Mouse (Mus musculus) midbrain, embryonic 11.5 days (tissue): ENCODE measurements around the gene Rimbp2. TPM values are rescaled to one million over a fixed set of nuclear protein-coding genes. Genes with fewer than 3 reads are reported as not detected.
A peak's percentile ranks its signal among the peaks of the same experiment; 100 is the strongest.

Experiments used
- ATAC-seq: fragments of 200-750 bp; cut with Nextera tagmentation; 2 replicates; pipeline ENCODE4 v1.8.0; 2017; ENCODE audit warnings: moderate TSS enrichment, moderate library complexity; ENCODE audit not compliant: low FRiP score
- DNase-seq: peaks from one replicate; pipeline ENCODE4 v3.0.0; 2015; ENCODE audit warnings: low spot score; ENCODE audit errors: missing footprints
- H3K27ac ChIP-seq: fragments of 300-500 bp; sonication (generic); 2 replicates; pipeline ENCODE4 v1.5.1; 2014; ENCODE audit warnings: low read depth, low read length
- H3K27me3 ChIP-seq: fragments of 300-500 bp; sonication (generic); 2 replicates; pipeline ENCODE4 v1.6.1; 2014; ENCODE audit warnings: mild to moderate bottlenecking, low read length, moderate library complexity, mixed read lengths; ENCODE audit not compliant: control insufficient read depth, insufficient read depth
- H3K36me3 ChIP-seq: fragments of 300-500 bp; sonication (generic); 2 replicates; pipeline ENCODE4 v1.6.1; 2014; ENCODE audit warnings: mild to moderate bottlenecking, low read length, moderate library complexity, mixed read lengths; ENCODE audit not compliant: control insufficient read depth, insufficient read depth
- H3K4me1 ChIP-seq: fragments of 300-500 bp; sonication (generic); 2 replicates; pipeline ENCODE4 v1.6.1; 2014; ENCODE audit warnings: low read length; ENCODE audit not compliant: control insufficient read depth, insufficient read depth
- H3K4me2 ChIP-seq: fragments of 300-500 bp; sonication (generic); 2 replicates; pipeline ENCODE4 v1.6.1; 2014; ENCODE audit warnings: mild to moderate bottlenecking, moderate library complexity
- H3K4me3 ChIP-seq: fragments of 300-500 bp; sonication (generic); 2 replicates; pipeline ENCODE4 v1.5.1; 2014; ENCODE audit warnings: low read depth, low read length
- H3K9ac ChIP-seq: fragments of 300-500 bp; sonication (generic); 2 replicates; pipeline ENCODE4 v1.6.1; 2014; ENCODE audit warnings: low read length
- H3K9me3 ChIP-seq: fragments of 300-500 bp; sonication (generic); 2 replicates; pipeline ENCODE4 v1.6.1; 2016; ENCODE audit warnings: low read length; ENCODE audit not compliant: control insufficient read depth
- WGBS: fragments of 180-500 bp; shearing (Covaris S2); extraction: QIAGEN DNeasy Blood & Tissue Kit; methylation state at CpG from one replicate; pipeline ENCODE4 v1.1.7; 2014; 5-methylcytosine and 5-hydroxymethylcytosine counted together
- polyA plus RNA-seq: library from polyadenylated mRNA; unstranded; fragments of >200 nt; fragmentation: Nextera tagmentation; extraction: Ambion mirVana; gene quantifications from 2 replicates; pipeline ENCODE4 v1.2.1, GENCODE M21; 2014

The Rimbp2 gene
- polyA plus RNA-seq, 1 experiment from 2014 or later: 1.6 TPM

DNA sequence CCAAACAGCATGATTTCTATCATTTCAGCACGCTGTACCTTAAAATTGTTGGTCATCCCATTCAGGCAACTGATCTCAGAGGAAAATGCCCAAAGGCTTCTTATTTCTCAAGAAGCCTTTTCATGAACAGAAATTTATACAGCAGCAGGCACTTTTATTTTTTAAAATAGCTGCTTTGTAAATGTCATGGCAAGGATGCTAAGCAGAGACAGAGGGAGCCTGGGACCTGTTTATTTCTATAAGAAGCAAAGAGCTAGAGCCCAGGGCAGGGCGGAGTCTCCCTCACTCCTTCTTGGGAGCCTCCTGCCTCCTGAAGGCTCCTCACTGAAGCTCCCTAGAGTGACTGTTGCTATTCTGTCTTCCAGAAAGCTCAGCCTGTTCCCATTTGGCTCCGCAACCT is 40.9 kb downstream of the Rimbp2 start:
- Histone ChIP-seq H3K9me3 (peaks cover 3% of the 10 kb centered on the region; the same call in 1 of the 2 replicates), H3K9ac (no peak overlapping the region), H3K27me3 (no peaks in the 10 kb centered on the region), H3K4me3 (no peak overlapping the region), H3K36me3 (no peaks in the 10 kb centered on the region), H3K4me1 (no peaks in the 10 kb centered on the region; the same call in 1 of the 2 replicates), H3K4me2 (no peak overlapping the region), H3K27ac (no peak overlapping the region)
- ATAC-seq (no peak), DNase-seq (no peak)
- 96% methylated on average over 3 of the region's 3 CpGs for WGBS

DNA sequence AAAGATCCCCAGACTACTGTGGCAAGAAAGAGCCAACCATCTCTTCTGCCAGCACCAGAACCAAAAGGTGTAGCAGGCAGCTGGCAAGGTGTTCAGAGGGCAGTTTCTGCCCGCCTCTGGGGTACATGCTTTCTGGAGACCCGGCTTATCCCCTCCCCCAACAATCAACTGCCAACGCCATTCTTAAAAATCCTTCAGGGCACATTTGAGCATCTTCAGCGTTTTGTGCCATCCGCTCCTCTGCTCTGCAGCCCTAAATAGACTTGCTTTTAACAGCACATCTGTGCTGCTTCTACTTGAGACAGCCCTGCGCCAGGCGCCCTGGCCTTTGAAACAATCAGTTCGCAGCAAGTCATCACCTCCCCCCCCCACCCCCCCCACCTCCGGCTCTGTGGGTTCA is 41.7 kb downstream of the Rimbp2 start:
- no peak overlapping the region for H3K27ac ChIP-seq
- H3K4me3 ChIP-seq: no peak overlapping the region
- 87% methylated on average over 8 of the region's 9 CpGs for WGBS
- no peak for ATAC-seq
- no peak for DNase-seq
- H3K9me3 ChIP-seq: peaks cover 3% of the 10 kb centered on the region; the same call in 1 of the 2 replicates
- no peaks in the 10 kb centered on the region for H3K36me3 ChIP-seq
- H3K27me3 ChIP-seq: no peaks in the 10 kb centered on the region
- no peak overlapping the region for H3K4me2 ChIP-seq
- no peaks in the 10 kb centered on the region; the same call in 1 of the 2 replicates for H3K4me1 ChIP-seq
- H3K9ac ChIP-seq: no peak overlapping the region

DNA sequence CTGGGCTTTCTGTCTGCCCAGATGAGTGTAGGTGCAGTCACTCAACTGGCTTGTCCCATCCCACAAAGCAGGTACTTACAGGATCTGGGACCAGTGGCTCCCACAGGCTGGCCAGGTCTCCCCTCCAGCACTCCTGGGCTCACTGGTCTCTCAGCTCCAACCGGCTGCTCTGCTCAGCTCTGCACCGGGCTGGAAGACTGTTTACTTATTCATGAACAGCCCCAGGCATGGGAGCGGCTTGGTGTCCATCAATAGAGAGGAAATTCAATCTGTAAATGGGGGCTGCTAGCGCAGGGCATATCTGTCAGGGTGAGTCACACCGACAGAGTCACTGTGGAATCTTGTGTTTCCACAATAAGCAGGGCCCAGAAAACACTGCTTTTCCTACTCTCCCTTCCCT is 49.2 kb downstream of the Rimbp2 start:
- ATAC-seq: peak; percentile 63; the same call in 1 of the 2 replicates
- 29% methylated on average over 5 of the region's 5 CpGs for WGBS
- H3K9me3 ChIP-seq: no peaks in the 10 kb centered on the region
- no peaks in the 10 kb centered on the region for H3K36me3 ChIP-seq
- H3K27ac ChIP-seq: peak overlapping the region; percentile 15
- no peaks in the 10 kb centered on the region for H3K27me3 ChIP-seq
- DNase-seq: no peak
- no peak overlapping the region for H3K9ac ChIP-seq
- H3K4me1 ChIP-seq: peaks cover 7% of the 10 kb centered on the region
- H3K4me2 ChIP-seq: no peak overlapping the region
- no peak overlapping the region for H3K4me3 ChIP-seq

DNA sequence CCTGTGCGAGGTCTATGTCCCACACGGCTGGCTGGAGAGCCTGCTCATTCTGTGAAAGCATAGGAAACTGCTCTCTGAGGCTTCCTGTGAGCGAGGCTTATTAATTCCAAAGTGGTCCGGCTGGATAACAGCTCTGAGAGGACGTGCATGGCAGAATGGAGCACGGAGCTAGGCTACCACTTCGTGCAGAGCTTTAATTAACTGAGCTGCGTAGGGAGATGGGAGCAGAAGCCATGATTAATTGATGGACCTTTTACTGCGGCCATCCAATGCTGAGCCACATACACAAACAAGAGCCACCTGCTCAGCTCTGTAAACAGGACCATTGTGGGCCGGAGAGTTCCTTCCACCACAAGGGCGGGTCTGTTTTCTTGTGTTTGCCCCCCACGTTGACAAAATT is 50.2 kb downstream of the Rimbp2 start:
- no peaks in the 10 kb centered on the region for H3K9me3 ChIP-seq
- H3K9ac ChIP-seq: no peak overlapping the region
- H3K27me3 ChIP-seq: no peaks in the 10 kb centered on the region
- no peak overlapping the region for H3K4me2 ChIP-seq
- peaks cover 7% of the 10 kb centered on the region for H3K4me1 ChIP-seq
- no peak overlapping the region for H3K27ac ChIP-seq
- no peaks in the 10 kb centered on the region for H3K36me3 ChIP-seq
- 79% methylated on average over 12 of the region's 12 CpGs for whole genome bisulfite sequencing
- no peak for DNase-seq
- peak; percentile 42; the same call in 1 of the 2 replicates for ATAC-seq
- H3K4me3 ChIP-seq: no peak overlapping the region

DNA sequence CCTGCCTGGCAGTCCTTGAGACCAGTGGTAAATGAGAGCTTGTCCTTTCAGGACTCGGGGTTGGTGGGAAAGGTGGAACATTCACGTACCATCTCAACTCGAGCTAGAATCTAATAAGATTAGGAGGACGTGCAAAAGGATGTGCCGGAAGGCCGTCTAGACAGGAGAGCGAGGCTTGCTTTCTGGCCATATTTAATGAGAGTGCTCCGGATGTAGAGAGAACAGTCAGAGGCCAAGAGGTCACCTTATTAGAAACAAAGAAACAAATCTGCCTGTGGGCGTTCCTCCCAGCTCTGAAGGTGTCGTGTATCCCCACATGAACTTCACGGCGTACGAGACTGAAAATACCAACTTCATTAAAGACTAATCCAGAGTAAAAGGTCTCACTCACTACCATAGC is 53.3 kb downstream of the Rimbp2 start:
- DNase-seq (no peak), ATAC-seq (no peak)
- Histone ChIP-seq H3K36me3 (no peaks in the 10 kb centered on the region), H3K9ac (no peak overlapping the region), H3K4me1 (peaks cover 7% of the 10 kb centered on the region), H3K27ac (no peak overlapping the region), H3K9me3 (no peaks in the 10 kb centered on the region), H3K4me3 (no peak overlapping the region), H3K4me2 (no peak overlapping the region), H3K27me3 (no peaks in the 10 kb centered on the region)
- WGBS: 64% methylated on average over 13 of the region's 13 CpGs

DNA sequence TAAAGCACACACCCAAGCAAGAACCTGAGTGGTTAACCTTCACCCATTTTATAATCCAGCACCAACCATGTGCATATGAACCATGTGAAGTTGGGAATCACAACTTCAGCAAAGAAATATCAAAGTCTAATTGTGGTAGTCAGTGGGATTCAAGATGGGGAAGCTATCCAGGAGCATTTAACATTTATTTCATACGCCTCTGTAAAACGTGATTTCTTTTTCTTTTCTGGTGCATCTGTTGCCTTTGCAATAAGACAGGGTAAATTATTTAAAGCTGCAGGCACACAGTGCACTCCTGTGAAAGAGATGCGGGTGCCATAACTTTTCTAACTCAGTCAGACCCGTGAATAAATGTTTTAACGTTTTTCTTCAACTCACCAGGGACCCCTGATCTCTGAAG is 58.4 kb downstream of the Rimbp2 start:
- Histone ChIP-seq H3K27me3 (no peaks in the 10 kb centered on the region), H3K4me3 (no peak overlapping the region), H3K4me2 (no peak overlapping the region), H3K4me1 (no peaks in the 10 kb centered on the region), H3K9me3 (no peaks in the 10 kb centered on the region), H3K9ac (no peak overlapping the region), H3K36me3 (no peaks in the 10 kb centered on the region), H3K27ac (no peak overlapping the region)
- ATAC-seq (no peak), DNase-seq (peak; percentile 28)
- WGBS: 83% methylated on average over 5 of the region's 5 CpGs

DNA sequence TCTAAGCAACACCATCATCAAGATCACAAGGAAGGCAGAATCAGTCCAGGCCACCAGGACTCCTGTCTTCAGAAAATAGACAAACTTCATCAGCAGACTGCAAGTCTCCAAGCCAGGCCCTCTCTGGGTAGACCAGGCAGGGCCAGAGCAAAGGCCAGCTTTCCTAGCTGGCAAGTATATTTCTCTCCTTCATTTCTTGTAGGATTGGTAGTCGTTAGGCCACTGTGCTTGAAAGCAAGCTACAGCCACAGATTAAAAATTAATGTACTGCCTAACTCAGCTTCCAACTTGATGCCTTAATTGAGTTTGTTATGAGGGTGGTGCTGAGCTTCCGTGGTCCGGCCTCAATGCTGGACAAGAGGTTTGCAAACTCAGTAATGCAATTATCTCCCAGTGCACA is 65.7 kb downstream of the Rimbp2 start:
- no peak overlapping the region for H3K9ac ChIP-seq
- no peaks in the 10 kb centered on the region for H3K27me3 ChIP-seq
- no peaks in the 10 kb centered on the region for H3K36me3 ChIP-seq
- no peak overlapping the region for H3K27ac ChIP-seq
- no peaks in the 10 kb centered on the region for H3K9me3 ChIP-seq
- H3K4me2 ChIP-seq: no peak overlapping the region
- DNase-seq (no peak), ATAC-seq (no peak)
- no peak overlapping the region for H3K4me3 ChIP-seq
- WGBS: 83% methylated on average over 3 of the region's 3 CpGs
- no peaks in the 10 kb centered on the region for H3K4me1 ChIP-seq

DNA sequence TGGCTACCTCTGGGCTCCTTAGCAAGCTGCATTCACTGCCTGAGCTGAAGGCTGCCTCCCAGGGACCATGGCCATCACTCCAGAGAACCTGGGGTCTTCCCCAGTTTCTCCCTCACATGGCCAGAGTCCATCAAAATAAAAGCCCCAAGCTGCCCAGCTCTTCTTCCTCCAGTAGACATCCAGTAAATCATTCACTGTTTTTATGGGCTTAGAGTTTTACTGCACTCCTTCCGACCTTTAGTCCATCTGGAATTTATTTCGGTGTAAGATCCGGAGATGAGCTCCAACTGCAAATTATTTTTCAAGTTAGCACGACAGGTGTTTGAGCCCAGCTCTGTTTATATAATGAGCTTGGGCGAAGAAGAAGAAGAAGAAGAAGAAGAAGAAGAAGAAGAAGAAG is 69.0 kb downstream of the Rimbp2 start:
- ATAC-seq (no peak), DNase-seq (no peak)
- no peak overlapping the region for H3K4me2 ChIP-seq
- H3K9ac ChIP-seq: no peak overlapping the region
- no peaks in the 10 kb centered on the region for H3K27me3 ChIP-seq
- no peaks in the 10 kb centered on the region for H3K36me3 ChIP-seq
- no peak overlapping the region for H3K4me3 ChIP-seq
- no peaks in the 10 kb centered on the region for H3K9me3 ChIP-seq
- 87% methylated on average over 5 of the region's 5 CpGs for WGBS
- H3K27ac ChIP-seq: no peak overlapping the region
- no peaks in the 10 kb centered on the region for H3K4me1 ChIP-seq

DNA sequence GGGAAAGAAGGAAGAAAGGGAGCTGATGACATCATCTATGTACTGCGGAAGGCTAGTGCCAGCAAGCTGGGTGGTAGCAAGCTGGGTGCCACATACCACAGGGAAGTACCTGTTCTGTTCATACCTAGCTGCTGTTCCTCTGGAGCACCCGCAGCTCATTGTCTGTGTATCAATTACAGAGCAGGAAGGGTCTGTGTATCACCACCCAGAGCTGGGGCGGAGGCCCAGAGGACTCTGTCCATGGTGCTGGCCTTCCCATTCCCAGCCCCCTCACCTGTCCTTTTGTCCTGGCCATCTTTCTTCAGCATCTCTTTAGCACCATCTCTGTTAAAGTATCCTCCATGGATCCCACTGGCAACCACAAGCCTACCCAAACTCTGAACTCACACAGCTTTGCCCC is 74.2 kb downstream of the Rimbp2 start:
- Histone ChIP-seq H3K4me1 (no peaks in the 10 kb centered on the region), H3K27ac (no peak overlapping the region), H3K36me3 (no peaks in the 10 kb centered on the region), H3K4me2 (no peak overlapping the region), H3K27me3 (no peaks in the 10 kb centered on the region), H3K9me3 (no peaks in the 10 kb centered on the region), H3K9ac (no peak overlapping the region), H3K4me3 (no peak overlapping the region)
- ATAC-seq (no peak), DNase-seq (no peak)
- WGBS: 41% methylated on average over 3 of the region's 3 CpGs
